Mouse (Mus musculus) layer of hippocampus, adult 9-11 months (tissue): Measurements from ENCODE around the gene Clec16a.

Experiments
- DNase-seq: peaks from one replicate; pipeline ENCODE4 v3.0.0; 2022

Clec16a gene

DNA sequence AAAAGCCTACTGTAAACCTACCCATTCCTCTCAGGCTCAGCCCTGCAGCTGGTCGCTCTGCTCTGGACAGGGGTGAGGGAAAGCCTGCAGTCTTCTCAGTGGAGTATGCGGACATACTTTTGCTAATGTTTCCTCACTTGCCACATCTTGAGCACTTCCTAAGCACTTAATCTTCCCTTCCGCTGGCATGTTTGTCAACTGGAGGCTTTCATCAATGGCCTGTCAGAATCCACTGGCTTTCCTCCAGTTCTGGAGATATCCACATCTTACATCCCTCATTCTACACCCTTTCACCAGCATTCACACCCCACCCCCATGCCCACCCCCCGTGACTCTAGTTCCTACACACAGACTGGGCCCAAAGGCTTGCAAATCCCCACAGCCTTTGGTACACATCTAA is 182.5 kb downstream of the Clec16a start:
- DNase-seq: no peak

DNA sequence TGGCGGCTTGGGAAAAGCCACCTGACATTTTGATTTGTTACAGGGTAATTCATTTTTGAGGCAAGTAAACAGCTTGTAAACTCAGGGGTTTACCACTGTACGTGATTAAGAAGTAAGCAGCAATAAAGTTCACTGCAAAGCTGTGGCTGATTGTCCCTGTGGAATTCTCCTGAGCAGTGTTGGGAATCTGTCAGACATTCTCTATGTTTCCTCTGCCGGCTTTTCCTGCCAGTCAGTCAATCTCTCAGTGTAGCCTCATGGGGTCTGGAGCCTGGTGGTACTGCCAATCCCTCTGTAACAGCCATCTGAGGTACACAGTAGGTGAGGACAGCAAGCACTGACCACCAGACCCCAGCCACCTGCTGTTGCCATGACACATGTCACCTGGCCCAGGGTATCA is 183.7 kb downstream of the Clec16a start:
- no peak for DNase-seq

DNA sequence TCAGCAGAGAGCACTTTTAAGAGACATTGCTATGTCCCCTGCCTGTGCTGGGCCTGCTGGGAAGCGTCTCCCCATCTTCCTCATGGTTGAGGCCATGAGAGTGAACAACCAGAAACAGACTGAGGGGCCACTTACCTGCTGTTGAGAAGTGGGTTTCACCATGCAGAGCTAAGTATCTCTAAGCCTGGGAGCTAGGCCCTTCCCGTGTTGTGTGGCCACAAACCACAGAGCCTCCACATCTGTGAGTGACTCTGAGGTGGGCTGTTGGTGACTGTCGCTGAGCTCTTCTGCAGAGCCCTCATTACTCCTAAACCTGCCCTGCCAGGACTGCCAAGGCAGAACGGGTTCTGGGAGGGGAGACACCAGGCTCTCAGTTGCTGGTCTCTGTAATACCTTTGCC is 185.8 kb downstream of the Clec16a start:
- DNase-seq: no peak

DNA sequence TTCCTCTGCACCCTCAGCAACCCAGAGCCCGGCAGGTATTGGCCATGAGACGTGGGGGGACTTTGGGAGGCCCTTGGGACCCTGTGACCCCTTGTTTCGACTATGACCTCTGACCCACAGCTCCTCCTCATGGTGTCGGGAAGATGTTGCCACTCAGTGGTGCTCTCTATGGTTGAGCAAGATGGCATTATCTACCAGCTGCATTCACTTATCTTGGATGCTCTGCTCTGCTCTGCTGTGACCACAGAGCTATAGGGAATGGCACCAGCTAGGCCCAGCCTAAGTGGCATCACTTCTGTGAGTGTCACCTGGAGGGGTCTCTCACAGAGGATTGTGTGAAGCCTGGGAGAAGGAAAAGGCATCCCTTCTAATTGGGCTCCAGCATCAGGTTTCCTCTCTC is 186.6 kb downstream of the Clec16a start:
- no peak for DNase-seq

DNA sequence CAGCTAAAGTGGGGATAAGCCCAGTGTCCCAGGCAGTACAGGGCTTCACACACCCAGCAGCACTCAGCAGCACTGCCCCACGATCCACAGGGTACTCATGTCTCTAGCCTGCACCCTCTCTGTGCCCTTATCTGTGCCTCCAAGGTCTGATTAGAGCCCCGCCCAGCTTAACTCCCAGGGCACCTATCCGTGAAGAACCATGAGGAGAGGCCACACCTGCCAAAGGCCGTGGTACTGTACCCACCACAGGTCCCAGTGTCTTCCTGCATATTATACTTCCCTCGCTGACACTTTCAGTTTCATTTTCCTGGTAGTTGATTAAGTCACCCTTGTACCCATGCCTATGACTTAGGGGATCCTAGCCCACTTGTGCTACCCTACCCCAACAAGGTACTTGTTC is 187.3 kb downstream of the Clec16a start:
- no peak for DNase-seq

DNA sequence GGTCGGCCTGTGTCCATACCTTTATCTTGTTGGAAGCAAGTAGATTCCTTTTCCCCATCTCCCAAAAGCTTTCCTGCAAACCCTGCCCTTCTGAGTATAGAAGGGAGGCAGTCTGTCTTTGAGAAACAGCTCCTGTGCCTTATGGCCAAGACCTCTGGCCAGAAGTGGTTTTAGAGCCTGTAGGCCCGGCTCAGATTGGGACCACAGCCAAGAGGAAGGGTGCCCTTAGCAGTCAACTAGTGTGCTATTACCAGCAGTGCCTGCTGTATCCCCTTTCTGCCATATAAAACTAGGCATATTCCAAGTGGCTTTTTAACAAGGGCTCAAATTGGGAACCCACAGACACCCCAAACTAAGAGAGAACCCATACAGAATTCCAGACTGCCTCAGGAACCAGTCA is 190.6 kb downstream of the Clec16a start:
- no peak for DNase-seq

DNA sequence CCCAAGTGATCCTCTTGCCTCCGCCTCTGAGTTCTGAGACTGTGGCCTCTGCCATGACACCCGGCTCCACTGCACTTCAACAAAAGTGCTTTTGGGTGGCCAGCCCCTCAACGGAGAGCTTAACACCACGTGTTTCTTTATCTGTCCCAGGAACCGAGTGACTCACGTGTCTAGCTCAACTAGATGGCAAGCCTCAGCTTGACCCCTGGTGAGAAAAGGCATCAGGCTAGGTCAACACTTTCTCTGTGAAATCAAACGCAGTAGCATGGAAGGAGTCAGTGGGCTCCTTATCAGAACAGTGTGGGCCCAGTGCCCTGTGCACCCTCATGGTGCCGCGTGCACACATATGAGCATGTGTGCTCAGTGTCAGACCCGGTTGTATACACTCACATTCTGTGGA is 191.2 kb downstream of the Clec16a start:
- DNase-seq: no peak

DNA sequence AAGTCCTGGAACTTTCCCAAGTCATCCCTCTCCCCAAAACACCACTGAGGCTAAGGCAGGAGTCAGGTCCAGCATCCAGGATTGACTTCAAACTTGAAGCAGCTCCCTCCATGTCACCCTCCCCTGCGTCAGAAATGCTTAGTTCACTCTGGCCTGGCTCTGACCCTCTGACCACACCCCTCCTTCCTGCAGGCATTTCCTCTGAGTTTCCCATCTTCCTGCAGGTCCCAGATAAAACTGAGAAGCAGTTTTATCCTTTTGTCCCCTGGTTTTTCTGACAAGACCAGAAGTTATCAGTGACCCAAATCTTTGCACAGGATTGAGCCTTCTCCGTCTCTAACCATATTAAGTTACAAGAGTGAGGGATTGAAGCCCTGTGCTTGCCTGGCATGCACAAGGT is 192.4 kb downstream of the Clec16a start:
- no peak for DNase-seq

DNA sequence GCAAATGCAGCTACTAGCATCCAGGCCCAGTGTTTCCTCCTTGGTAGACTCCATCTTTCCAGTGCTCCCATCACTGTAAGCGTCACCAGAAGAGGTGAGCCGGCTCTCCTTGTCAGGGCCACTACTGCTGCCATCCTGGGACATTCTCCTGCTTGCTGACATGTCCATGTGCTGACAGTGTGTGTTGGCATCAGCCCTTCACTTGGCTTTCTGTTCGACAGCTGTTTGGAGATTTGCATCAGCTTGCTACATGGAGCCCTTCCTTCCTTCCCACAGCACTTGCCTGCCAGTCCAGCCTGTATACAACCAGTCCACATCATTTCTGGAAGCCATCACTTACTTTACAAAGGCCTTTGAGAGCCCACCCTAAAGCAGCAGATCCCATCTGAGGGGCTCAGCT is 193.7 kb downstream of the Clec16a start:
- DNase-seq: no peak

DNA sequence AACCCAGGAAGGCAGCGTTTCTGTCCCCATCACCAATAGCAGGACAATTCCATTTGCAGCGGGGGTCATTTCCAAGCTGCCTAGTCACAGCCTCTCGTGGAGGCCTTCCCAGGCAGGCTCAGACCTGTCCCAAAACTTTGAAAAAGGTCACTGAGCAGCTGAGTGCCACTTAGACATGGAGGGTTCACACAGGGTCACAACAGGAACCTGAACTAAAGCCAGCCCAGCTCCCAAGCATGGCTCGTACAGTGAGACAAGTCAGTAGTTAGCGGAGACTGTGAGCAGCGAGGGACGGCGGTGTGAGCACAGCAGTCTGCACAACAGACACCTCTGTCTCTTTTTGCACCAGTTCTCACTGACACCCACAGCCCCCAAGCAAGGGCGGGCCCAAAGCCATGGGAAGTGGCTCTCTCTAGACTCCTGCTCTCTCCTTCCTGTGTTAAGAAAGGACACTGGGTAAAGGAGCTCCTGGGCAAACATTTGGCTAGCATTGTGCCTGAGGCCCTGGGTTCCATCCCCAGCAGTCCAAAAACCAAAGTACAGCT is 194.8 kb downstream of the Clec16a start:
- DNase-seq: no peak

DNA sequence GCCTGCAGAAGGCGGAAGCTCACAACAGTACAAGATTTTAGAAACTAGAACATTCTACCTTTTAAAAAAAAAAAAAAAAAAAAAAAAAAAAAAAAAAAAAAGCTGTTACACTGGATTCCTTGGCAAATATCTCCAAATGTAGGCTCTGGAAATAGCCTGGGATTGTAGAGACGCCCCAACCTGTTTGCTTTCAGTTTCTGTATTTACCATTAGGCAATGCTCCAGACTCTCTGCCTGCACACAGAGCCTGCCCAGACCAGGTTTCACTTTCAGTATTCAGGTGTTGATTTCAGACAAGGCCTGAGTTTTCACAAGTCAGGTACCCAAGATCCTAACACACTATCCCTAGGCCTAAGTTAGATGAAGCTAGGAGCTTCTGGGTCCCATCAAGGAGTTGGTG is 195.9 kb downstream of the Clec16a start:
- DNase-seq: peak; percentile 33

DNA sequence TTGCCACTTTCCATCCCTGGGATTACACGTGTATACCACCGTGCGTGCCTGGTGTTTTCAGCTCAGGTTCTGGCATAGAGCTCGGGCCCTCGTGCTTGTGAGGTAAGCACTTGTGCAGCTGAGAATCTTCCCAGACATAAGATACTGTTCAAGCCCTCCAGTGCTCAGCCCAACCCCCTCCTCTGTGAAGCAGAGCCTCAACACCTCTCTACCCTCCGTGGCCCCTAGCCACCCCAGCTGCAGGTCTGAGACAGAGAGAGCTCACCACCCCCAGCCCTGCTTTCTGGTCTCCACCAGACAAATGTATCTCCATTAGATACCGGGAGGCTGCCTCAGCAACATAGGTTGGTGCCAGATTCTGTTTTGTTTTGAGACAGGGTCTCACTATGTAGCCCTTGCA is 204.1 kb downstream of the Clec16a start:
- no peak for DNase-seq

DNA sequence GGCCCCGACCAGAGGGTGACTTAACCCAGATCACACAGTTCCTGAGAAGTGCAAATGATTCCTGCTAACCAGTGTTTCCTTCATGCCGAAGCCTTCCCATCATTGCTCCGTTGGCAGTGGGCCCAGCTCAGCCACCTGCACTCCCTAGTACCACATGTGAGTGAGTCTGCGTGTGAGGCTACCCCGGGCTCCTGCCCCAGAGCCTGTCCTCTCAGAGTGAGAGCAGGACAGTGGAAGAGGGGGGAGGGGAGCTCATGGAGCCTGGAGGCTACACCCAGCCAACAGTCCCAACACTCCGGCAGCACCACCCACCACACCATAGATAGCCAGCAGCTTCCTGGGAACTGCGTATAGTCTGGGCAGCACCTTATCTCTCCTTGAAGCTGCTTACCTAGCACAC is 204.7 kb downstream of the Clec16a start:
- DNase-seq: no peak

DNA sequence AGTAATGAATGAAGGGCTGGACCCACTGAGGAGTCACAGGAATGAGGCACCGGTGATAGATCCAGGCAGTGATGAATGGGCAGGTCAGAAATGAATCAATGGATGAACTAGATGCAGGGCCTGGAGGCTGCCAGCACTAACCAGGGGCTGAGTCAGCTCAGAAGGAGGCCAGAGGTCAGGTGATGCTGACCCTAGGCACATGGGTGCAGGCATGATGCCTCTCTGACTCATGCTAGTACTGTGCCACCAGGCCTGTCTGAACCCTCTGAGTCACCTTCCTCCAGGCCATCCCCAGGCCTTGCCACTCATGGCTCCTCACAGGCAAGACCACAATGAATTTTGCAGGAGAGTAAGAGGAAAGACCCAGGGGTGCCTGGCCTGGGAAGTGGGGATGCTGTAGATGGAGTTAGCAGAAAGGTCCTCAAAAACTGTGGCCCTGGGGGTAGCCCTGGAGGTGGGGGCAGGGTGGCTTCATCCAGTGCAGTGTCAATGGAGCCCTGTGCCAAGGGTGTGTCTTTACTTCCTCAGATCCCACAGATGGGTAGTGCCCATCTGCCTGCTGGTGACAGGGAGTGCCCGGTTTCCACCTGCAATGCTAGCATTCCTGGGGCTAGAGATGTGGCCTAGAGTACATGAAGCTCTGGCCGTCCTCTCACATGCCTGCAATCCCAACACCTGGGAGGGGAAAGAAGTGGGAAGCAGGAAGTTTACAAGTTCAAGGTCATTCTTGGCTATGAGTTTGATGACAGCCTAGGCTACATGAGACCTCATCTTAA is 209.6 kb downstream of the Clec16a start:
- no peak for DNase-seq

DNA sequence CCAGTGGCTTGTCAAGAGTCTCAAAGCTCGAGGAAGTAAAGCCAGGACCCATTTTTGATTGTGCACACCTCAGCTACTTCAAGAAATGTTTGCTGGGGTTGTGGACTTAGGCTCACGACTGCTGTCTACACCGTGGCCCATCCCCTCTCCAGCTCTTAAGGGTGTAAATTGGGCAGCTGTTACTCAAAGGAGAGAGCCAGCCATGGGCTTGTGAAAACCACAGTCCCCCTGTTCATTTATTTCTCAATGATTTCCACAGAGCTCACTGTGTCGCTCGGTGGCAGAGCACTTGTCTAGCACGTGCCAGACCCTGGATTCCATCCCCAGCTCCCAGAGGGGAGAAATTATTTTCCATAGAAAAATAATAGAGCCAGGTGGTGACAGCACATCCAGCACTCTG is 211.0 kb downstream of the Clec16a start:
- DNase-seq: no peak

DNA sequence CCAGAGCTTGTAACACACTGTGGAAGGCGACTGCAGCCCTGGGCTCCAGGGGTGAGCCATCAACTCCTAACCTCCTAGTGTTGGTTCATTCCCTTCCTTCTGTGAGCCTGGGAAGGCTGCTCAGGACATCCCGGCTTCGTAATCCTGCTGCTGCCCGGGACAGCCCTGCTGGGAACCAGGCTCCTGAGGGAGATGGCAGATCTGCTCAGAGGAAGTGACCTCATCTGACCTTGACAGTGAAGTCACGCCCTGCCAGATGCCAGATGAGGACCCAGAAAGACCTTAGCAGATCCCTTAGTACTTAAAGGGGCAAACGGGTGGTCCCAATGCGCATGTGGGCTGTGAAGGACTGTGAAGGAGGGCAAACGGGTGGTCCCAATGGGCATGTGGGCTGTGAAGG is 216.0 kb downstream of the Clec16a start:
- DNase-seq: no peak

DNA sequence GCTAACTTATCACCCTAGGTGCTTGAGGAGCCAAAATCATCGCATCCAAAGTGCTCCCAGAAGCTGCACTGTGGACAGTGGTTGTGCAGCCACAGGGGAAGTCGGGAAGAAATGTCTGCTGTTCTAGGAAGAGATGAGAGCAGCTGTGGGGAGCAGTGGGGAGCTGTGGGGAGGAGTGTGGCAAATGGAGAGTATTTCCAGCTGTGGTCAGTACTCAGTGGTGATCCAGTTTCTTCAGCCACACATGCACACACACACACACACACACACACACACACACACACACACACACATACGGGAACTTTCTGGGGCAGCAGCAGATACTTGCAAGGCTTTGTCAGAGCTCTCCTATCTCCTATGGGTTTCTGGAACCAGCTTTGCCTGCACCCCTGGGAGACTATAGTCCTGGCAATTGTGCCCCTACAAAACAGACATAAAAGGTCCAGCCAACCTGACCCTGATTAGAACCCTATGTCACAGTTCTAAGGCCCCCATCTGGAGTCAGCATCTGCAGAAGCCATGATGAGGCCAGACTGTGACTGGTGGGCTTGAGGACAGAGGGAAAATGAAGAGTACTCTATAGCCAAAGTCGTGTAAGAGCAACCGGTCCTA is 217.5 kb downstream of the Clec16a start:
- DNase-seq: no peak

DNA sequence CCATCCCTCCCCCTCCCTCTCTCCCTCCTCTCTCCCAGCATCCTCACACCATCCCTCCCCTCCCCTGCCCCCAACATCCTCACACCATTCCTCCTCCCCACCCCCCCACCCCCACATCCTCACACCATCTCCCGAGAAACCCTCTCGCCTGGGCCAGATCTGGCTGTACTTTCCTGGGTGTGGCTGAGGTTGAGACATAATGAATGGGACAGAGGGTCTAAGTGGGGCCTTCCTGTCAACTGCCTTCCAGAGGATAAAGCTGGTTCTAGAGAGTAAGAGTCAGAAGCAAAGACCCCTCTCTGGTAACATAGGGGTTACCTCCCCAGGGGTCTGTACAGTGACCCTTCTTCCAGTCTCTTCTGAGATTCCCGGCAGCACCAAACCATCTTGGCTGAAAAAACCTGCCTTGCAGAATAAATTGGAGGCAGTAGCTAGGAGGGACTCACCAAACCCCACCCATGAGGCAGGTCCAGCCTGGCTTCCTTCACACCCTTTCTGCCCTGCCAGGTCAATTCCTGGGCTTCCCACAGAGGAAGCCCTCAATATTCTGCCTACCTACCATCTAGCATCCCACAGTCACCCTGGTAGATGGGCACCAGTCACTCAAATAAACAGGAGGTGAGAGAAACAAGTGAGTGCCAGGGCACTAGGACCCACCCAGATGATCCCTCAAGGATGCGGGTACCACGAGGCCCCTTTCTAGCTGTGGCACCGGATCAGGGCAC is 218.6 kb downstream of the Clec16a start:
- no peak for DNase-seq

DNA sequence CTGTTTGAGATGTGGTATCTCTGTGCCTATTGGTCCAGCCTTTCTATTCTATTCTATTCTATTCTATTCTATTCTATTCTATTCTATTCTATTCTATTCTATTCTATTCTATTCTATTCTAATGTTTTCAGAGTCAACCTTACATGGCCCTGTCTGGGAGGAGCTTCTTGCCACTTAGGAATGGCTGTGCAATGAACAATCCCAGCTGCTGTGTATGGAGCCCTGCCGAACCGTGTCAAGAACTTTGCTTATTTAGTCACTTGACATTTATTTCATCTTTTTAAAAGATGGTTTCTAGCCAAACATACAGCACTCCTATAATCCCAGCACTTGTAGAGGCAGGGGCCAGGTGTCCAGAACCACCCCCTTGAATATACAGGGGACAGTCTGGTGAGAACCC is 219.2 kb downstream of the Clec16a start:
- DNase-seq: no peak

DNA sequence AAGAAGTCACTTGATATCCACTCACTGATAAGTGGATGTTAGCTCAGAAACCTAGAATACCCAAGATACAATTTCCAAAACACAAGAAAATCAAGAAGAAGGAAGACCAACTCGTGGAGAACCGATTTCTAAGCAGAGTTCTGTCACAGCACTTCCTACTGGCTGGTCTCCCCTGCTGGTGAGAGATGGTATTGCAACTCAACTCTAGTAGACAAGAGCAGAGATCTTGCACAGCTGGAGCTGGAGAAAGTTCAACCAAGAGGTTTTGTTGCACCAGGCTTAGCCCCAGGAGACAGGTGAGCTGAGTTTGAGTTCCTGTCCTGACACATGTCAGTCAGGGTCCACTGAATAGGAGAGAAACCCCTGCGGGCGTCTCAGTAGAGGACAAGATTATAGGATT is 222.0 kb downstream of the Clec16a start:
- peak; percentile 42 for DNase-seq

DNA sequence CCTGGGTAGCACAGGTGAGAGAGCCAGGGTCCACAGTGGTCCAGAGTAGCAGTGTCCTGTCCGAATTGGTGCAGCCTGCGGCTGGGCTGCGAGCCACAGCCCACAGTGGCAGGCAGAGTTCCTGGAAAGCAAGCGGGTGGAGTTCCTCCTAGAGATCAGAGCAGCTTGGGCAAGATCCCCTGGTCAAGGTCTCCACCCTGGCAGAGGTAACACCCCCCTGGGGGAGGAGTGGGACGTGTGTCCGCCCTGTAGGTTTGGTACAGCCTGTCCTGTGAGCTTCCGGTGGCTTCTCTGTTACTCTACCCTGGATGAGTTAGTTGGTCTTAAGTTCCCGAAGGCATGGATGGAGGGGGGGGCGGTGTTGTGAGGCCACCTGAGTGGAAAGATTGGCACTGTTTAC is 223.7 kb downstream of the Clec16a start:
- no peak for DNase-seq

DNA sequence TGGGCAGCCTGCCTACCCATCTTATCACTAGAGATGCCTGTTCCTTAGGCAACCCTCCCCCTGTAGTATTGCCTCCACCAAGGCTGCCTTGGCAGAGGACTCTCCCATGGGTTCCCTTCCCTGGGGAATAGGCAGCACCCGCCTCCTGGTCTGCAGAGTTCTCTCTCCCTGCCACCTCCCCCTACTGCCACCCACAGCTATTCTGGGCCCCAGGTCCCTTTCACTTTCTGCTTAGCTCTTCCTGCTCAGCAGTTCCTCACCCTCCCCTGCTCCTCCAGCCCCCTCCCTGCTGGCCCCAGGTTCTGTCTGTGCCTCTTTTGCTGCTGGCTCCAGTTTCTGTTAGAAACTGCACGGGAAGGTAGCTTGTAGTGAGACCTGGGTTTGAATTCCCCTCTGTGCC is 224.5 kb downstream of the Clec16a start:
- no peak for DNase-seq

DNA sequence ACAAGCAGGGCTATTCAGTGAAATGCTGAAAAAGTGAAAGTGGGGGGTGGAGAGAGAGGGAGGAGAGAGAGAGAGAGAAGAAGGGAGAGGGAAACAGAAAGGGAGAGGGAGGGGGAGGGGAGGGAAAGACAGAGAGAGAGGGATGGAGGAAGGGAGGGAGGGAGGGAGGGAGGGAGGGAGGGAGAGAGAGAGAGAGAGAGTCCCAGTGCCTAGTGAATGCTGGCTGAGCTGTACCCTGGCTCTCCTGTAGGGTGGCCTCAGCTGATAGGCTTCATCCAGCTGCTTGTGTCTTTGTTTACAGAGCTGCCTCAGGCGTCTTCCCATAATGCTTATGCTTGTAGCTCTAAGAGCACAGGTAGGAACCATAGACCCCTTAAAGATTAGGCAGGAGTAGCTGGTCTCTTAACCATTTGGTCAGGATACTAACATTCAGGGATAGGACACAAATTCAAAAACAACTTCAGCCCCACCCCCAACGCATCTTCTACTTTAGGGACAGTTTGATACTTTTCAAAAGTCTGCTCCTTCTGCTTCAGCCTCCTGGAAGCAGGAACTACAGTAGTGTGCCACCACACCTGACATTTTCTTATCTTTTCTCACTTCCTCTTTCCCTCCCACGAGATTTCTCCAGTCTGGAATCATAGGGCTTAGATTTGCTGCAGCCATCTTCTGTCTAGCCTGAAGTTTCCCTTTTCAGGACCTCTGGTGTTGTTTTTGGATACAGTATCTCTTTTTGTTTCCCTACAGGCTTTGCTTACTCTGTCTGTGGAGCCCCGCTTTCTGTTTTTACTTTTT is 225.6 kb downstream of the Clec16a start:
- DNase-seq: no peak
